Mouse (Mus musculus) myocyte (in vitro differentiated cells): ENCODE measurements at regions not wholly inside any gene's neighbourhood (a gene's known extent, or its start where the extent isn't known, plus 50 kb on each side); places are given as distances from the start of the nearest gene placed in this dataset.
A peak's percentile ranks its signal among the peaks of the same experiment; 100 is the strongest.

Experiments
- H3K27me3 ChIP-seq: one replicate; pipeline ENCODE4 v1.6.1; 2011; ENCODE audit not compliant: control insufficient read depth, insufficient read depth, insufficient read length
- H3K36me3 ChIP-seq: one replicate; pipeline ENCODE4 v1.6.1; 2011; ENCODE audit not compliant: control insufficient read depth, insufficient read depth
- H3K4me2 ChIP-seq: one replicate; pipeline ENCODE4 v1.6.1; 2011; ENCODE audit warnings: low read depth, control low read depth
- H3K4me3 ChIP-seq: one replicate; pipeline ENCODE4 v1.5.1; 2011; ENCODE audit warnings: mild to moderate bottlenecking, control low read depth, moderate library complexity
- H3K79me2 ChIP-seq: one replicate; pipeline ENCODE4 v1.6.1; 2011; ENCODE audit not compliant: control insufficient read depth, insufficient read depth
- H3ac ChIP-seq: one replicate; pipeline ENCODE4 v1.6.1; 2011; ENCODE audit not compliant: control insufficient read depth, insufficient read length
- CEBPB ChIP-seq: IDR thresholded peaks from 2 replicates; pipeline ENCODE4 v1.6.1; 2011; ENCODE audit warnings: mild to moderate bottlenecking, moderate library complexity; ENCODE audit not compliant: poor library complexity, insufficient read depth, severe bottlenecking
- E2F4 ChIP-seq: IDR thresholded peaks from one replicate; pipeline ENCODE4 v1.6.1; 2011; ENCODE audit warnings: mild to moderate bottlenecking, control low read depth, moderate library complexity; ENCODE audit not compliant: insufficient read depth
- MAX ChIP-seq: IDR thresholded peaks from one replicate; pipeline ENCODE4 v1.6.1; 2011; ENCODE audit warnings: low read depth, mild to moderate bottlenecking, control low read depth
- MYOD1 ChIP-seq, 3 experiments: IDR thresholded peaks; one replicate each; pipeline ENCODE4 v1.6.1; 2011; ENCODE audit warnings: control low read depth in 2 of 3, low read depth in 2 of 3, mild to moderate bottlenecking in 2 of 3, moderate library complexity in 1 of 3; ENCODE audit not compliant: insufficient read length in 2 of 3, control insufficient read depth in 1 of 3
- MYOG ChIP-seq, 3 experiments: IDR thresholded peaks; one replicate each; pipeline ENCODE4 v1.6.1; 2011; ENCODE audit warnings: control low read depth in 2 of 3, low read depth in 2 of 3, mild to moderate bottlenecking in 2 of 3; ENCODE audit not compliant: insufficient read length in 2 of 3, control insufficient read depth in 1 of 3, insufficient read depth in 1 of 3
- POLR2A ChIP-seq: IDR thresholded peaks from one replicate; pipeline ENCODE4 v1.6.1; 2011; ENCODE audit warnings: low read depth, mild to moderate bottlenecking, control low read depth, moderate library complexity; ENCODE audit not compliant: insufficient read length
- POLR2AphosphoS2 ChIP-seq: IDR thresholded peaks from one replicate; pipeline ENCODE4 v1.6.1; 2011; ENCODE audit warnings: low read depth, control low read depth; ENCODE audit not compliant: insufficient read length
- REST ChIP-seq: IDR thresholded peaks from one replicate; pipeline ENCODE4 v1.6.1; 2011; ENCODE audit warnings: mild to moderate bottlenecking, control low read depth, moderate library complexity; ENCODE audit not compliant: insufficient read depth, insufficient read length
- SRF ChIP-seq: IDR thresholded peaks from one replicate; pipeline ENCODE4 v1.6.1; 2011; ENCODE audit warnings: low read depth; ENCODE audit not compliant: control insufficient read depth, insufficient read length
- TCF12 ChIP-seq: IDR thresholded peaks from one replicate; pipeline ENCODE4 v1.6.1; 2011; ENCODE audit warnings: mild to moderate bottlenecking, control low read depth; ENCODE audit not compliant: poor library complexity, insufficient read depth, severe bottlenecking
- TCF3 ChIP-seq: IDR thresholded peaks from one replicate; pipeline ENCODE4 v1.6.1; 2011; ENCODE audit warnings: low read depth, control low read depth; ENCODE audit not compliant: insufficient read length
- USF1 ChIP-seq: IDR thresholded peaks from one replicate; pipeline ENCODE4 v1.6.1; 2011; ENCODE audit warnings: low read depth, mild to moderate bottlenecking, control low read depth, moderate library complexity

GRCm38 (mm10) chr11:6774656-6775055, 62.8 kb downstream of the Gm11983 start:
- H3K79me2 ChIP-seq: no peaks in the 10 kb centered on the region
- H3K4me2 ChIP-seq: no peak overlapping the region
- no peak for TF ChIP-seq REST
- no peak for TF ChIP-seq USF1
- TF ChIP-seq CEBPB: no peak
- no peak for TF ChIP-seq POLR2A
- TF ChIP-seq TCF12: no peak
- no peak for TF ChIP-seq MYOD1 (IDR thresholded peaks at IDR 0.05; ENCODE audit: control insufficient read depth in 1 of 3, insufficient read length in 2 of 3, low read depth in 2 of 3)
- no peak for TF ChIP-seq SRF
- TF ChIP-seq MAX: no peak
- no peak for TF ChIP-seq E2F4
- no peak for TF ChIP-seq POLR2AphosphoS2
- TF ChIP-seq TCF3: no peak
- no peak for TF ChIP-seq MYOG (IDR thresholded peaks at IDR 0.05; ENCODE audit: control insufficient read depth in 1 of 3, insufficient read depth in 1 of 3, insufficient read length in 2 of 3, low read depth in 2 of 3)
- H3K36me3 ChIP-seq: no peaks in the 10 kb centered on the region
- no peak overlapping the region for H3K4me3 ChIP-seq
- H3K27me3 ChIP-seq: no peaks in the 10 kb centered on the region
- H3ac ChIP-seq: no peak overlapping the region

- no peak overlapping the region for H3K4me2 ChIP-seq
- no peak overlapping the region for H3K4me3 ChIP-seq
- no peaks in the 10 kb centered on the region for H3K27me3 ChIP-seq
- H3K36me3 ChIP-seq: no peaks in the 10 kb centered on the region
- no peaks in the 10 kb centered on the region for H3K79me2 ChIP-seq
- no peak overlapping the region for H3ac ChIP-seq
- no peak for TF ChIP-seq MAX
- TF ChIP-seq CEBPB: peak; percentile 61; the same call in 1 of the 2 replicates
- TF ChIP-seq E2F4: no peak
- TF ChIP-seq TCF3: no peak
- TF ChIP-seq MYOG (IDR thresholded peaks at IDR 0.05; ENCODE audit: control insufficient read depth in 1 of 3, insufficient read depth in 1 of 3, insufficient read length in 2 of 3, low read depth in 2 of 3): peak in 1 of 3 experiments; percentile 34
- TF ChIP-seq REST: no peak
- no peak for TF ChIP-seq TCF12
- no peak for TF ChIP-seq USF1
- TF ChIP-seq MYOD1 (IDR thresholded peaks at IDR 0.05; ENCODE audit: control insufficient read depth in 1 of 3, insufficient read length in 2 of 3, low read depth in 2 of 3): no peak
Measured at GRCm38 (mm10) chr11:6773951-6774350, 63.5 kb downstream of the Gm11983 start.

GRCm38 (mm10) chr11:6773364-6773763, 64.1 kb downstream of the Gm11983 start:
- H3K4me2 ChIP-seq: no peak overlapping the region
- TF ChIP-seq CEBPB (no peak), TCF12 (no peak), MYOD1 (IDR thresholded peaks at IDR 0.05; ENCODE audit: control insufficient read depth in 1 of 3, insufficient read length in 2 of 3, low read depth in 2 of 3) (no peak), USF1 (no peak), MYOG (IDR thresholded peaks at IDR 0.05; ENCODE audit: control insufficient read depth in 1 of 3, insufficient read depth in 1 of 3, insufficient read length in 2 of 3, low read depth in 2 of 3) (no peak), POLR2AphosphoS2 (no peak), SRF (no peak)
- H3ac ChIP-seq: no peak overlapping the region
- H3K79me2 ChIP-seq: no peaks in the 10 kb centered on the region
- no peak overlapping the region for H3K4me3 ChIP-seq
- H3K36me3 ChIP-seq: no peaks in the 10 kb centered on the region
- H3K27me3 ChIP-seq: no peaks in the 10 kb centered on the region

GRCm38 (mm10) chr11:6769437-6769765, 68.1 kb downstream of the Gm11983 start:
- no peaks in the 10 kb centered on the region for H3K36me3 ChIP-seq

GRCm38 (mm10) chr11:6768599-6769436, 68.6 kb downstream of the Gm11983 start:
- Histone ChIP-seq H3ac (no peak overlapping the region), H3K36me3 (no peaks in the 10 kb centered on the region), H3K27me3 (no peaks in the 10 kb centered on the region), H3K4me3 (no peak overlapping the region), H3K79me2 (no peaks in the 10 kb centered on the region), H3K4me2 (no peak overlapping the region)
- TF ChIP-seq E2F4: no peak
- no peak for TF ChIP-seq POLR2A
- TF ChIP-seq REST: no peak

More at GRCm38 (mm10) chr11:6769437-6769765, 68.1 kb downstream of the Gm11983 start:
- no peaks in the 10 kb centered on the region for H3K27me3 ChIP-seq
- no peak overlapping the region for H3ac ChIP-seq
- no peak overlapping the region for H3K4me2 ChIP-seq
- H3K4me3 ChIP-seq: no peak overlapping the region
- no peaks in the 10 kb centered on the region for H3K79me2 ChIP-seq
- no peak for TF ChIP-seq CEBPB
